Mouse (Mus musculus) liver, embryonic 13.5 days (tissue): ENCODE data around the gene Khdc3. TPM values are rescaled to one million over a fixed set of nuclear protein-coding genes. Genes with fewer than 3 reads are reported as not detected.
"Not testable (repeated sequence)": the region's sequence is repeated elsewhere in the genome, so short reads cannot be mapped to it uniquely, and the experiment has no call there.

Experiments
- ATAC-seq: fragments of 200-750 bp; cut with Nextera tagmentation; 2 replicates; pipeline ENCODE4 v1.8.0; 2017; ENCODE audit warnings: low read depth, mild to moderate bottlenecking, moderate number of reproducible peaks, moderate library complexity
- DNase-seq: peaks from one replicate; pipeline ENCODE4 v3.0.0; 2022
- H3K27ac ChIP-seq: fragments of 300-500 bp; sonication (generic); 2 replicates; pipeline ENCODE4 v1.5.1; 2015; ENCODE audit warnings: moderate library complexity, mild to moderate bottlenecking, inconsistent platforms
- H3K27me3 ChIP-seq: fragments of 300-500 bp; sonication (generic); 2 replicates; pipeline ENCODE4 v1.6.1; 2015; ENCODE audit warnings: mild to moderate bottlenecking, inconsistent platforms
- H3K36me3 ChIP-seq: fragments of 300-500 bp; sonication (generic); 2 replicates; pipeline ENCODE4 v1.6.1; 2015; ENCODE audit warnings: mild to moderate bottlenecking, inconsistent platforms
- H3K4me1 ChIP-seq: fragments of 300-500 bp; sonication (generic); replicated peaks from 2 replicates; pipeline ENCODE4 v1.6.1; 2015; ENCODE audit warnings: inconsistent platforms
- H3K4me2 ChIP-seq: fragments of 300-500 bp; sonication (generic); 2 replicates; pipeline ENCODE4 v1.6.1; 2015; ENCODE audit warnings: inconsistent platforms, mild to moderate bottlenecking, moderate library complexity
- H3K4me3 ChIP-seq: fragments of 300-500 bp; sonication (generic); replicated peaks from 2 replicates; pipeline ENCODE4 v1.5.1; 2015; ENCODE audit warnings: mild to moderate bottlenecking, inconsistent platforms
- H3K9ac ChIP-seq: fragments of 300-500 bp; sonication (generic); 2 replicates; pipeline ENCODE4 v1.6.1; 2015; ENCODE audit warnings: mild to moderate bottlenecking, inconsistent platforms
- H3K9me3 ChIP-seq: fragments of 300-500 bp; sonication (generic); replicated peaks from 2 replicates; pipeline ENCODE4 v1.6.1; 2016; ENCODE audit warnings: inconsistent platforms
- WGBS: fragments of 180-500 bp; shearing (Covaris S2); methylation state at CpG from one replicate; pipeline ENCODE4 v1.1.7; 2015; ENCODE audit not compliant: insufficient replicate concordance; 5-methylcytosine and 5-hydroxymethylcytosine counted together
- polyA plus RNA-seq: library from polyadenylated mRNA; unstranded; fragments of >200 nt; fragmentation: Nextera tagmentation; extraction: Ambion mirVana; gene quantifications from 2 replicates; pipeline ENCODE4 v1.2.1, GENCODE M21; 2015

Khdc3 gene
- polyA plus RNA-seq, 1 experiment from 2014 or later = 0.09 TPM

DNA sequence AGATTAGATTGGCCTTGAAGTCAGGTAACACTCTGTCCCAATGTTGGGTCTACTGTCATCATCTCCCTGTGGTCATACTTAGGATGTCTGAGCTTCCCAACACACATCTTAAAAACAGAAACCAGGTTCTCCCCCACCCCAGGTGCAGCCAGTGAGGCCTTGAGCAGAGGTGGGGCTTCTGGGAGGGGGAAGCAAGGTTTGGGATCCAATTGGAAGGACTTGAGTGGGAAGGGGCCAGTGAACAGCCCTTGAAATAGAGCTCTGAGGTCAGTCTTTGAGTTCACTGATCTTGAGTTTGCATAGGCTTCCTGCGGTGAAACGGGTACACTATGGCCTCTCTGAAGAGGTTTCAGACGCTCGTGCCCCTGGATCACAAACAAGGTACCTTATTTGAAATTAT lies 545 bp downstream of the Khdc3 start, which contains the start of gene Gm20509:
Gene Gm20509, plus strand, starts transcription at position 290 of the 400 bp plus-strand sequence.
- WGBS = 74% methylated on average over 4 of the region's 4 CpGs
- no peaks in the 10 kb centered on the region for H3K9me3 ChIP-seq
- peak within 1 kb of the TSS; percentile 61 for H3K9ac ChIP-seq
- peak within 1 kb of the TSS; percentile 48 for H3K4me3 ChIP-seq
- peaks cover 8% of the 10 kb centered on the region; the same call in 1 of the 2 replicates for H3K4me1 ChIP-seq
- no peaks in the 10 kb centered on the region for H3K36me3 ChIP-seq
- DNase-seq (no peak), ATAC-seq (no peak)
- H3K27ac ChIP-seq = no peak within 1 kb of the TSS
- peak within 1 kb of the TSS; percentile 72 for H3K4me2 ChIP-seq
- peaks cover 38% of the 10 kb centered on the region for H3K27me3 ChIP-seq

DNA sequence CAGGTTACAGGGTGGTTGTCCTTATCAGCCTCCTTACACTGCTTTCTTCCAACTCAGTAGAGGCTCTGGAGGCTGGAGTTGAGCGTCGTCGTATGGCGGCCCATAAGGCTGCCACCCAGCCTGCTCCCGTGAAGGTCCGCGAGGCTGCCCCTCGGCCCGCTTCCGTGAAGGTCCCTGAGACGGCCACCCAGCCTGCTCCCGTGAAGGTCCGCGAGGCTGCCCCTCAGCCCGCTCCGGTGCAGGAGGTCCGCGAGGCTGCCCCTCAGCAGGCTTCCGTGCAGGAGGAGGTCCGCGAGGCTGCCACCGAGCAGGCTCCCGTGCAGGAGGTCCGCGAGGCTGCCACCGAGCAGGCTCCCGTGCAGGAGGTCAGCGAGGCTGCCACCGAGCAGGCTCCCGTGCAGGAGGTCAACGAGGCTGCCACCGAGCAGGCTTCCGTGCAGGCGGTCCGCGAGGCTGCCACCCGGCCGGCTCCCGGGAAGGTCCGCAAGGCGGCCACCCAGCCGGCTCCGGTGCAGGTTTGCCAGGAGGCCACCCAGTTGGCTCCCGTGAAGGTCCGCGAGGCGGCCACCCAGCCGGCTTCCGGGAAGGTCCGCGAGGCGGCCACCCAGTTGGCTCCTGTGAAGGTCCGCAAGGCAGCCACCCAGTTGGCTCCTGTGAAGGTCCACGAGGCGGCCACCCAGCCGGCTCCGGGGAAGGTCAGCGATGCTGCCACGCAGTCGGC lies 1.7 kb downstream of the Khdc3 start:
- DNase-seq (no peak), ATAC-seq (no peak)
- peak overlapping the region; percentile 72 for H3K4me2 ChIP-seq
- H3K36me3 ChIP-seq = no peaks in the 10 kb centered on the region
- peaks cover 38% of the 10 kb centered on the region for H3K27me3 ChIP-seq
- peak overlapping the region; percentile 61 for H3K9ac ChIP-seq
- H3K27ac ChIP-seq = no peak overlapping the region
- peaks cover 8% of the 10 kb centered on the region; the same call in 1 of the 2 replicates for H3K4me1 ChIP-seq
- 6% methylated on average over 60 of the region's 60 CpGs for WGBS
- no peaks in the 10 kb centered on the region for H3K9me3 ChIP-seq
- peak overlapping the region; percentile 48 for H3K4me3 ChIP-seq

DNA sequence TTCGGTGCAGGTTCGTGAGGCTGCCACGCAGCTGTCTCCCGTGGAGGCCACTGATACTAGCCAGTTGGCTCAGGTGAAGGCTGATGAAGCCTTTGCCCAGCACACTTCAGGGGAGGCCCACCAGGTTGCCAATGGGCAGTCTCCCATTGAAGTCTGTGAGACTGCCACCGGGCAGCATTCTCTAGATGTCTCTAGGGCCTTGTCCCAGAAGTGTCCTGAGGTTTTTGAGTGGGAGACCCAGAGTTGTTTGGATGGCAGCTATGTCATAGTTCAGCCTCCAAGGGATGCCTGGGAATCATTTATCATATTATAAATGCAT lies 2.2 kb downstream of the Khdc3 start:
- Histone ChIP-seq H3K4me1 (peaks cover 8% of the 10 kb centered on the region; the same call in 1 of the 2 replicates), H3K36me3 (no peaks in the 10 kb centered on the region), H3K9ac (peak overlapping the region; percentile 61; the same call in 1 of the 2 replicates), H3K9me3 (no peaks in the 10 kb centered on the region), H3K27ac (no peak overlapping the region), H3K4me2 (peak overlapping the region; percentile 72), H3K4me3 (peak overlapping the region; percentile 48), H3K27me3 (peaks cover 38% of the 10 kb centered on the region)
- ATAC-seq (no peak), DNase-seq (no peak)
- WGBS = 27% methylated on average over 5 of the region's 5 CpGs

DNA sequence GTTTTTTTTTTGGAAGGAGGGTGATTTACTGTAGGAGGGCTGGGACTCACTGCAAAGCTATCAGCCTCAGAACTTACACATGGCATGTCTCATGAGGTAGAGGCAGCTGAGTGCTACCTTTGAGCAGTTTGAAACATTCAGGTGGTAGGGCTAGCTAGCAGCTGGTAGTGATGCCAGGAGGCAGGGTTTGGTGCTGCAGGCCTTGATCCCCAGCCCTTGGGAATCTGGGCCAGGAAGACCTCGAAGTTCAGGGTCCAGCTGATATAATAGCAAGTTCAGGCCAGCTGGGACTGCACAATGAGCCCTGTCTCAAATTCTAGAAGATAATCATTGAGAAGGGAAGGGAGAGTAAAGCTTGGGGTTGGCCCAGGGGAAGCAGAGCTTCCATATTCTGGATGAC lies 3.5 kb downstream of the Khdc3 start:
- Histone ChIP-seq H3K9me3 (no peaks in the 10 kb centered on the region), H3K27me3 (peaks cover 38% of the 10 kb centered on the region), H3K9ac (no peak overlapping the region), H3K4me2 (no peak overlapping the region), H3K27ac (no peak overlapping the region), H3K4me3 (no peak overlapping the region), H3K4me1 (peaks cover 8% of the 10 kb centered on the region; the same call in 1 of the 2 replicates), H3K36me3 (no peaks in the 10 kb centered on the region)
- no peak for DNase-seq
- WGBS = 34% methylated on average over 1 of the region's 1 CpGs
- ATAC-seq = no peak

DNA sequence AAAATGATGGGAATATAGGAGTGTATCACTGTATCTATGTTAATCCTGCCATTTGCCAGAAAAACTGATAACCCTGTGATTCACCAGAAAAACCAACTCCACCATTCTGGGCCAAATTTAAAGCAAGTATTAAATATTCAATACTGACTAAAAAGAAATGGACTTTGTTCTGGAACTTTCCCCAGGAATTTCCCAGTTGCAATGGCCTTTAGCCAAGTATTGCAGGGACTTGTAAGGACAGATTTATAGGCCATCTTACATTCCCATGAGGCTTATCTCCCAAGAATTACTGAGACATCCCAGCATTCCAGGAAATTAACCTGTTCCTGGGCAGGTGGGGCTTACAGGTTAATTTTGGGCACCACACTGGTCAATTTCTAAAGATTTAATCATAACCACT lies 4.1 kb downstream of the Khdc3 start:
- H3K27me3 ChIP-seq = peaks cover 38% of the 10 kb centered on the region
- H3K9me3 ChIP-seq = no peaks in the 10 kb centered on the region
- no peak for ATAC-seq
- no peak overlapping the region for H3K9ac ChIP-seq
- no peak overlapping the region for H3K27ac ChIP-seq
- DNase-seq = no peak
- H3K36me3 ChIP-seq = no peaks in the 10 kb centered on the region
- H3K4me1 ChIP-seq = peaks cover 8% of the 10 kb centered on the region; the same call in 1 of the 2 replicates
- H3K4me2 ChIP-seq = no peak overlapping the region
- H3K4me3 ChIP-seq = no peak overlapping the region

DNA sequence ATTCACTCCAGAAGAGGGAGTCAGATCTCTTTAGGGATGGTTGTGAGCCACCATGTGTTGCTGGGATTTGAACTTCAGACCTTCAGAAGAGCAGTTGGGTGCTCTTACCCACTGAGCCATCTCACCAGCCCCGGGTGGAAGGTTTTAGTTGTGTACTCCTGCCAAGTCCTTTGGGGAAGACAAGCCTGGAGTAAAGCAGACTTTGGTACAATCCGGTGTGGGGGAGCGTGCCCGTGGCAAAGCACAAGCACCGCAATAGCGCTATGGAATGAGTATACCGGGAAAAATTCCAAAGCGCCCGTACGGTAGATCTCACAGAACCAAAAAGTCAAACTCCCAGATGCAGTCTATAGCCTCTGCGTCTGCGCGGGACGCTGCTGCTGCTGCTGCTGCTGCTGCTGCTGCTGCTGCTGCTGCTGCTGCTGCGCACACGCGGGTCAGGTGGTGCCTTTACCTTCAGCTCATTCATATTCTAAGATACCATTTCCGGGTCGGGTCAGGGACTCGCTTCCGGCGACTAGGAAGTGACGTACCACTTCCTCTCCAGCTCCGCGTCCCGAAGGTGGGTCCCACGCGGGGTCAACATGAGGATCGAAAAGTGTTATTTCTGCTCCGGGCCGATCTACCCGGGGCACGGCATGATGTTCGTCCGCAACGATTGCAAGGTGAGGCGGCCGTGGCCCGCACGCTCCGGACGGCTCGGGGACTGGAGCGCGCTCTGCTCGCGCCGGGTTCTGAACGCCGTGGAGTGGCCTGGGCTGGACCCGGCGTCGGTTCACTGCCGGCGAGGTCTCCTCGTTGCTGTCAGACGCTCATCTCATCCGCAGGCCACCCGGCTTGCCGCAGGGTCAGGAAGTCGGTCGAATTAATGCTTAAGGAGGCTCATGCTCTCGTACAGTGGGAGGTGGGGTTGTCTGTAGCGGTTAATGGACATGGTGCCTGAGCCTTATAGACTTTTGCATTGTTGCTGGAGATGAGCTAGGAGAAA lies 11.6 kb downstream of the Khdc3 start, which contains the start of gene Rsl24d1:
Gene Rsl24d1, plus strand, starts transcription at position 508 of the 988 bp plus-strand sequence.
- Histone ChIP-seq H3K9me3 (no peaks in the 10 kb centered on the region), H3K4me3 (peak within 1 kb of the TSS; percentile 92), H3K4me1 (peaks cover 23% of the 10 kb centered on the region), H3K27ac (peak within 1 kb of the TSS; percentile 67), H3K36me3 (peaks cover 27% of the 10 kb centered on the region), H3K9ac (peak within 1 kb of the TSS; percentile 88), H3K27me3 (no peaks in the 10 kb centered on the region), H3K4me2 (peak within 1 kb of the TSS; percentile 78)
- WGBS = under 1% methylated on average over 64 of the region's 64 CpGs
- peak; percentile 77 for DNase-seq
- ATAC-seq = peak; percentile 95

DNA sequence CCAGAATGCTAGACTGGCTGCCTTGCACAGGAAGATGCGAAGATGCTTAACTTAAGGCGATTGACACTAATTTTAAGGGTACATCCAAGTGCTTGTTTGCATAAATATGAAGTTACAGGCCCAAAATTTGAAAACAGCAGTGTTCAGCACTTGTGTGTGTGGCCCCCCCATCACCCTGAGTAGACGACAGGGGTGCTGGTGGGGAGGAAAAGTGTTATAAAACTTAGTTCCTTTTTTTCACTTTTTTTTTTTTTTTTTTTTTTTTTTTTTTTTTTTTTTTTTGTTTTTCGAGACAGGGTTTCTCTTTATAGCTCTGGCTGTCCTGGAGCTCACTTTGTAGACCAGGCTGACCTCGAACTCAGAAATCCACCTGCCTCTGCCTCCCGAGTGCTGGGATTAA lies 15.1 kb downstream of the Khdc3 start:
- WGBS = 67% methylated on average over 5 of the region's 6 CpGs
- H3K27me3 ChIP-seq, ATAC-seq, H3K9ac ChIP-seq, DNase-seq, H3K9me3 ChIP-seq, H3K4me3 ChIP-seq, H3K4me2 ChIP-seq, H3K27ac ChIP-seq: not testable (repeated sequence)
- Histone ChIP-seq H3K36me3 (peaks cover 56% of the 10 kb centered on the region), H3K4me1 (peaks cover 23% of the 10 kb centered on the region)

DNA sequence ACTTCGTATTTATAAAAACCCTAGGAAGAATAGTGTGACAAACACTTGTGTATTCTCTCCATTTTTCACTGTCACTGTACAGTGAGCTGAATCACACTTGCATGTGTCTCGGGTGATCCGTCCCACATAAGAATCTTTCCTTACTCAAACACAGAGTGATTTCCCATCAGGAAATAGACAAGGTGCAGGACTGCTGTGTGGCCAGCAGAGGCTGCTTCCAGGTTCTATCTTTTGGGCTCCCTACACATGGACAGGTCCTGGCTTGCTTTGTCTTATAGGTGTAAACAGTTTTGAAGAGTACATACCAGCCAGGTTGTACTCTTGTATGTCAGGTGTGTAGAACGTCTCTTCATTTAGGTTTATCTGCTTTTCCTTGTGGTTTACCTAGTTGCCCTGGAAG lies 16.4 kb downstream of the Khdc3 start:
- no peak overlapping the region for H3K27ac ChIP-seq
- H3K4me1 ChIP-seq = peaks cover 17% of the 10 kb centered on the region
- H3K36me3 ChIP-seq = peaks cover 67% of the 10 kb centered on the region
- no peak overlapping the region for H3K9ac ChIP-seq
- 78% methylated on average over 4 of the region's 4 CpGs for WGBS
- DNase-seq (no peak), ATAC-seq (no peak)
- H3K9me3 ChIP-seq = no peaks in the 10 kb centered on the region
- no peak overlapping the region for H3K4me3 ChIP-seq
- H3K4me2 ChIP-seq = no peak overlapping the region
- H3K27me3 ChIP-seq = no peaks in the 10 kb centered on the region

DNA sequence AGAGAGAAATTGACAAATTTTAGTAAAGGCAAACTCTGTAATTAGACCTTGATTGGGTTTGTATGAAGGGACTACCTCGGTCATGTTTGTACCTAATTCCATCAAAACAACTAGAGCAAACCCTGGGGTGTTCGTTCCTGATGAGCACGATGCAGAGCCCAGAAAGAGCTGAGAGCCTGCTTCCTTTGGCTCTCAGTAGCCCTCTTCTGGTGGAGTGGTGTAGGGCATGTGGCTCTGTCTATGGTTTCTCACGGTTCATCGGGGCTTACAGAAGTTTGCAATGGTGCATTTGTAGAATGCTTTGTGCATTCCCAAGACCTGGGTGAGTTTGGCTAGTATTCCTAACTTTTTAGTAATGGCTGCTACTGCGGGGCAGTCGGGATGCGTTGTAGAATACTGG lies 20.1 kb downstream of the Khdc3 start:
- Histone ChIP-seq H3K4me2 (no peak overlapping the region), H3K36me3 (peaks cover 85% of the 10 kb centered on the region), H3K9me3 (no peaks in the 10 kb centered on the region), H3K9ac (no peak overlapping the region), H3K27me3 (no peaks in the 10 kb centered on the region), H3K27ac (no peak overlapping the region), H3K4me1 (peaks cover 5% of the 10 kb centered on the region; the same call in 1 of the 2 replicates), H3K4me3 (no peak overlapping the region)
- no peak for ATAC-seq
- DNase-seq = no peak
- 68% methylated on average over 8 of the region's 8 CpGs for WGBS

DNA sequence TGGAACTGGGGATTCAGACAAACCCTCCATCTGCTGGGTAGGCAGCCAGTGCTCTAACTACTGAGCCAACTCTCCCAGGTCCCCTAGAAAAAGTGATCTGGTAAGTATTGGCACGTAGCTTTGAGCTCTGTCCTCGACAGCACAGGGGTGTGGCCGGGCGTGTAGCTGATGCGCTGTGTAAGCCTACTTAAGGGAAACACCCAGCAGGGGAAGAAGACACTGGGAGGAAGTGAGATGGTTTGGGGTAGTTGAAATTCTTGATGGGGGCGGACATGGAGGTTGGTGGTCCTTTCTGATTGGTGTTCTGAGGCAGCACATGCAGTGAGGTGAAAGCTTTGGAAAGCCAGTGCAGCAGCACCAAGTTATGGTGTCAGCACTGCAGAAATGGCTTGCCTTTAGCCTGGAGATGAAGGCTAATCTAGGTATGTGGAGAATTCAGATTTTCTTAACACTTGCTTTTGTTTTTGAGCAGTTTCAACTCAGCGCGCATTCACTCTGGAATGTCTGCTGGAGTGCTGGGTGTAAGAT lies 23.5 kb downstream of the Khdc3 start:
- H3K27me3 ChIP-seq = no peaks in the 10 kb centered on the region
- H3K27ac ChIP-seq = no peak overlapping the region
- peak; percentile 7 for DNase-seq
- no peak overlapping the region for H3K9ac ChIP-seq
- no peak overlapping the region for H3K4me2 ChIP-seq
- WGBS = 62% methylated on average over 8 of the region's 8 CpGs
- no peak overlapping the region for H3K4me3 ChIP-seq
- ATAC-seq = 0 out of 2 replicates have a peak, but pooled peaks have one; percentile 41
- no peaks in the 10 kb centered on the region for H3K9me3 ChIP-seq
- H3K36me3 ChIP-seq = peaks cover 91% of the 10 kb centered on the region
- H3K4me1 ChIP-seq = peaks cover 5% of the 10 kb centered on the region; the same call in 1 of the 2 replicates

DNA sequence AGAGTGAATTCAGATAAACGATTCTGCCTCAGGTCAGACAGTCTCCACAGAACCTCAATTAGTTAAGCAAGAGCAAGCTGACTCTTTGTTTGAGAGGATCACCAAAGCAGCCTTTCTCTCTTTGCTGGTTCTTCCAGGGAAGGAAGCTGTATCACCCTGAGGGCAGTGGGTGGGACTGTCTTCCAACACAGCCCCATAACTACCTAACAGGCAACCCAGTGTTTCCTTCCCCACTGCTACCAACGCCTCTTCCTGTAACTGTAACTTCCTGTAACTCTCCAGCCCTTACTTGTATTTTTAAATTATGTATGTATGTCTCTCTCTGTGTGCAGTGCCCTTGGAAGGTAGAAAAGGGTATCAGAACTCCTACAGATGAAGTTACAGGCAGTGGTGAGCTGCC lies 25.8 kb downstream of the Khdc3 start:
- Histone ChIP-seq H3K27me3 (no peaks in the 10 kb centered on the region), H3K36me3 (peaks cover 70% of the 10 kb centered on the region), H3K27ac (no peak overlapping the region), H3K9me3 (no peaks in the 10 kb centered on the region), H3K4me2 (no peak overlapping the region), H3K4me3 (no peak overlapping the region), H3K4me1 (peaks cover 5% of the 10 kb centered on the region; the same call in 1 of the 2 replicates), H3K9ac (no peak overlapping the region)
- 57% methylated on average over 2 of the region's 2 CpGs for WGBS
- no peak for DNase-seq
- ATAC-seq = no peak
